Mouse (Mus musculus) hindbrain, postnatal 0 days (tissue): ENCODE results near the gene Ankrd54. TPM values are rescaled to one million over a fixed set of nuclear protein-coding genes. Genes with fewer than 3 reads are reported as not detected.

Source experiments
- ATAC-seq: fragments of 200-750 bp; cut with Nextera tagmentation; 2 replicates; pipeline ENCODE4 v1.8.0; 2017; ENCODE audit warnings: mild to moderate bottlenecking, moderate TSS enrichment, moderate library complexity
- DNase-seq: peaks from one replicate; pipeline ENCODE4 v3.0.0-alpha.2; 2015; ENCODE audit warnings: low spot score
- H3K27ac ChIP-seq: fragments of 300-500 bp; sonication (generic); 2 replicates; pipeline ENCODE4 v1.5.1; 2014; ENCODE audit warnings: mild to moderate bottlenecking
- H3K27me3 ChIP-seq: fragments of 300-500 bp; sonication (generic); 2 replicates; pipeline ENCODE4 v1.6.1; 2014; ENCODE audit warnings: low read length, mixed read lengths; ENCODE audit not compliant: insufficient read depth
- H3K36me3 ChIP-seq: fragments of 300-500 bp; sonication (generic); 2 replicates; pipeline ENCODE4 v1.6.1; 2014; ENCODE audit warnings: low read length, mixed read lengths; ENCODE audit not compliant: insufficient read depth
- H3K4me1 ChIP-seq: fragments of 300-500 bp; sonication (generic); 2 replicates; pipeline ENCODE4 v1.6.1; 2014; ENCODE audit warnings: antibody characterized with exemption, low read length, mixed read lengths; ENCODE audit not compliant: insufficient read depth
- H3K4me2 ChIP-seq: fragments of 300-500 bp; sonication (generic); 2 replicates; pipeline ENCODE4 v1.6.1; 2014; ENCODE audit warnings: low read depth, mild to moderate bottlenecking, low read length, moderate library complexity, mixed read lengths
- H3K4me3 ChIP-seq: fragments of 300-500 bp; sonication (generic); 2 replicates; pipeline ENCODE4 v1.5.1; 2014; ENCODE audit warnings: low read length
- H3K9ac ChIP-seq: fragments of 300-500 bp; sonication (generic); replicated peaks from 2 replicates; pipeline ENCODE4 v1.6.1; 2014; ENCODE audit warnings: mild to moderate bottlenecking, low read length, moderate library complexity, mixed read lengths
- H3K9me3 ChIP-seq: fragments of 300-500 bp; sonication (generic); 2 replicates; pipeline ENCODE4 v1.6.1; 2016; ENCODE audit warnings: low read length, mixed read lengths
- CTCF ChIP-seq: IDR thresholded peaks from 2 replicates; pipeline ENCODE4 v1.5.1; 2016; ENCODE audit warnings: antibody characterized with exemption, control low read depth, low read depth
- WGBS: fragments of 180-500 bp; shearing (Covaris S2); extraction: QIAGEN DNeasy Blood & Tissue Kit; methylation state at CpG from one replicate; pipeline ENCODE4 v1.1.7; 2014; 5-methylcytosine and 5-hydroxymethylcytosine counted together
- polyA plus RNA-seq: library from polyadenylated mRNA; unstranded; fragments of >200 nt; fragmentation: Nextera tagmentation; extraction: Ambion mirVana; gene quantifications from 2 replicates; pipeline ENCODE4 v1.2.1, GENCODE M21; 2015
- total RNA-seq: library from RNA; depleted of rRNA; stranded (reverse); fragments of >200 nt; gene quantifications from 2 replicates; pipeline ENCODE4 v1.2.3, GENCODE M21; 2014

The Ankrd54 gene
- total and polyA plus RNA-seq, 2 experiments from 2014 or later = 36.7 to 62.5 TPM

GRCm38 (mm10) chr15:79068416-79068815 is 5.7 kb upstream of the Ankrd54 start:
- H3K27ac ChIP-seq = no peak overlapping the region
- ATAC-seq = no peak
- no peaks in the 10 kb centered on the region for H3K27me3 ChIP-seq
- H3K4me1 ChIP-seq = no peaks in the 10 kb centered on the region
- H3K4me3 ChIP-seq = no peak overlapping the region
- 75% methylated on average over 3 of the region's 3 CpGs for WGBS
- H3K9me3 ChIP-seq = no peaks in the 10 kb centered on the region
- H3K36me3 ChIP-seq = no peaks in the 10 kb centered on the region
- TF ChIP-seq CTCF = no peak
- H3K9ac ChIP-seq = no peak overlapping the region
- no peak overlapping the region for H3K4me2 ChIP-seq
- no peak for DNase-seq

- Histone ChIP-seq H3K27ac (no peak overlapping the region), H3K9me3 (no peaks in the 10 kb centered on the region), H3K4me3 (no peak overlapping the region), H3K36me3 (no peaks in the 10 kb centered on the region), H3K9ac (no peak overlapping the region), H3K4me1 (no peaks in the 10 kb centered on the region), H3K27me3 (no peaks in the 10 kb centered on the region), H3K4me2 (no peak overlapping the region)
- no peak for TF ChIP-seq CTCF
- WGBS = 77% methylated on average over 3 of the region's 3 CpGs
- DNase-seq (no peak), ATAC-seq (no peak)
These were observed 4.9 kb upstream of the Ankrd54 start for GRCm38 (mm10) chr15:79067631-79068030.

- 56% methylated on average over 2 of the region's 2 CpGs for WGBS
- DNase-seq (no peak), ATAC-seq (no peak)
- TF ChIP-seq CTCF = no peak
- H3K9me3 ChIP-seq = no peaks in the 10 kb centered on the region
- no peak overlapping the region for H3K27ac ChIP-seq
- no peak overlapping the region for H3K4me3 ChIP-seq
- H3K4me2 ChIP-seq = no peak overlapping the region
- no peaks in the 10 kb centered on the region for H3K27me3 ChIP-seq
- H3K4me1 ChIP-seq = 0 out of 2 replicates have a peak, but pooled peaks cover under 1% of the 10 kb centered on the region
- H3K9ac ChIP-seq = no peak overlapping the region
- H3K36me3 ChIP-seq = no peaks in the 10 kb centered on the region
These were observed 3.6 kb upstream of the Ankrd54 start for GRCm38 (mm10) chr15:79066276-79066675.

- Histone ChIP-seq H3K27ac (no peak overlapping the region), H3K9me3 (no peaks in the 10 kb centered on the region), H3K4me2 (no peak overlapping the region), H3K27me3 (no peaks in the 10 kb centered on the region), H3K4me3 (no peak overlapping the region), H3K4me1 (0 out of 2 replicates have a peak, but pooled peaks cover 2% of the 10 kb centered on the region), H3K36me3 (peaks cover 4% of the 10 kb centered on the region; the same call in 1 of the 2 replicates), H3K9ac (no peak overlapping the region)
- WGBS = 70% methylated on average over 8 of the region's 8 CpGs
- DNase-seq (no peak), ATAC-seq (no peak)
- no peak for TF ChIP-seq CTCF
These were observed 2.5 kb upstream of the Ankrd54 start for GRCm38 (mm10) chr15:79065086-79065770.

GRCm38 (mm10) chr15:79063160-79063740 is 557 bp upstream of the Ankrd54 start:
- Histone ChIP-seq H3K27me3 (no peaks in the 10 kb centered on the region), H3K4me3 (peak overlapping the region; percentile 26), H3K36me3 (peaks cover 23% of the 10 kb centered on the region), H3K27ac (peak overlapping the region; percentile 38; the same call in 1 of the 2 replicates), H3K9me3 (no peaks in the 10 kb centered on the region), H3K4me2 (peak overlapping the region; percentile 57), H3K9ac (no peak overlapping the region; the same call in 1 of the 2 replicates), H3K4me1 (0 out of 2 replicates have a peak, but pooled peaks cover 2% of the 10 kb centered on the region)
- DNase-seq (no peak), ATAC-seq (no peak)
- no peak for TF ChIP-seq CTCF
- 8% methylated on average over 14 of the region's 14 CpGs for WGBS

- WGBS = 74% methylated on average over 14 of the region's 14 CpGs
- Histone ChIP-seq H3K36me3 (peaks cover 42% of the 10 kb centered on the region), H3K4me1 (0 out of 2 replicates have a peak, but pooled peaks cover 2% of the 10 kb centered on the region), H3K27me3 (no peaks in the 10 kb centered on the region), H3K27ac (no peak overlapping the region), H3K9ac (0 out of 2 replicates have a peak overlapping the region, but pooled peaks have one; percentile 13), H3K4me2 (peak overlapping the region; percentile 69; the same call in 1 of the 2 replicates), H3K4me3 (no peak overlapping the region), H3K9me3 (no peaks in the 10 kb centered on the region)
- ATAC-seq (no peak), DNase-seq (no peak)
- no peak for TF ChIP-seq CTCF
These were observed 1.7 kb downstream of the Ankrd54 start for GRCm38 (mm10) chr15:79060887-79061565.
